Mouse (Mus musculus): ENCODE measurements at regions not wholly inside any gene's neighbourhood (a gene's known extent, or its start where the extent isn't known, plus 50 kb on each side); places are given as distances from the start of the nearest gene placed in this dataset.

- Histone ChIP-seq H3K4me1 (ENCODE audit: control insufficient read depth, insufficient read depth, low read length) (no peaks in the 10 kb centered on the region), H3K27ac (ENCODE audit: insufficient read depth, low read depth, low read length) (no peak overlapping the region), H3K36me3 (ENCODE audit: control insufficient read depth, insufficient read depth, low read length) (no peaks in the 10 kb centered on the region), H3K4me3 (ENCODE audit: insufficient read depth, low read depth, low read length) (no peak overlapping the region), H3K27me3 (replicated peaks; ENCODE audit: control insufficient read depth, insufficient read depth, low read length) (no peaks in the 10 kb centered on the region)
- DNase-seq, result no peak
- TF ChIP-seq CTCF (conservative IDR thresholded peaks at IDR 0.05; ENCODE audit: insufficient read depth, insufficient read length, low read depth, low read length) (no peak), POLR2A (IDR thresholded peaks at IDR 0.05; ENCODE audit: low read depth, low read length) (no peak)
- 85% methylated on average over 4 of the region's 4 CpGs for WGBS
Measured at GRCm38 (mm10) chr1:92776353-92776752, 55.1 kb upstream of the Gpc1 start.

GRCm38 (mm10) chr1:92775908-92776307, 55.5 kb upstream of the Gpc1 start:
- Histone ChIP-seq H3K36me3 (ENCODE audit: control insufficient read depth, insufficient read depth, low read length) (no peaks in the 10 kb centered on the region), H3K27ac (ENCODE audit: insufficient read depth, low read depth, low read length) (no peak overlapping the region), H3K4me1 (ENCODE audit: control insufficient read depth, insufficient read depth, low read length) (no peaks in the 10 kb centered on the region), H3K27me3 (replicated peaks; ENCODE audit: control insufficient read depth, insufficient read depth, low read length) (no peaks in the 10 kb centered on the region), H3K4me3 (ENCODE audit: insufficient read depth, low read depth, low read length) (no peak overlapping the region)
- 93% methylated on average over 3 of the region's 3 CpGs for WGBS
- TF ChIP-seq CTCF (conservative IDR thresholded peaks at IDR 0.05; ENCODE audit: insufficient read depth, insufficient read length, low read depth, low read length) (no peak), POLR2A (IDR thresholded peaks at IDR 0.05; ENCODE audit: low read depth, low read length) (no peak)
- no peak for DNase-seq

GRCm38 (mm10) chr1:92774743-92775692, 56.4 kb upstream of the Gpc1 start:
- TF ChIP-seq CTCF (conservative IDR thresholded peaks at IDR 0.05; ENCODE audit: insufficient read depth, insufficient read length, low read depth, low read length), result no peak
- no peak for TF ChIP-seq POLR2A (IDR thresholded peaks at IDR 0.05; ENCODE audit: low read depth, low read length)
- Histone ChIP-seq H3K4me3 (ENCODE audit: insufficient read depth, low read depth, low read length) (peak overlapping the region; percentile 14; the same call in 1 of the 2 replicates), H3K27me3 (replicated peaks; ENCODE audit: control insufficient read depth, insufficient read depth, low read length) (no peaks in the 10 kb centered on the region), H3K36me3 (ENCODE audit: control insufficient read depth, insufficient read depth, low read length) (no peaks in the 10 kb centered on the region), H3K4me1 (ENCODE audit: control insufficient read depth, insufficient read depth, low read length) (no peaks in the 10 kb centered on the region), H3K27ac (ENCODE audit: insufficient read depth, low read depth, low read length) (no peak overlapping the region)
- no peak for DNase-seq
- WGBS, result 17% methylated on average over 16 of the region's 16 CpGs

GRCm38 (mm10) chr1:92774006-92774405, 57.4 kb upstream of the Gpc1 start:
- DNase-seq, result no peak
- no peaks in the 10 kb centered on the region for H3K4me1 ChIP-seq (ENCODE audit: control insufficient read depth, insufficient read depth, low read length)
- H3K27ac ChIP-seq (ENCODE audit: insufficient read depth, low read depth, low read length), result no peak overlapping the region
- H3K36me3 ChIP-seq (ENCODE audit: control insufficient read depth, insufficient read depth, low read length), result no peaks in the 10 kb centered on the region
- TF ChIP-seq POLR2A (IDR thresholded peaks at IDR 0.05; ENCODE audit: low read depth, low read length), result no peak
- TF ChIP-seq CTCF (conservative IDR thresholded peaks at IDR 0.05; ENCODE audit: insufficient read depth, insufficient read length, low read depth, low read length), result no peak
- H3K4me3 ChIP-seq (ENCODE audit: insufficient read depth, low read depth, low read length), result no peak overlapping the region
- H3K27me3 ChIP-seq (replicated peaks; ENCODE audit: control insufficient read depth, insufficient read depth, low read length), result no peaks in the 10 kb centered on the region
- 57% methylated on average over 3 of the region's 3 CpGs for WGBS

- Histone ChIP-seq H3K27me3 (replicated peaks; ENCODE audit: control insufficient read depth, insufficient read depth, low read length) (no peaks in the 10 kb centered on the region), H3K4me1 (ENCODE audit: control insufficient read depth, insufficient read depth, low read length) (no peaks in the 10 kb centered on the region), H3K4me3 (ENCODE audit: insufficient read depth, low read depth, low read length) (no peak overlapping the region), H3K36me3 (ENCODE audit: control insufficient read depth, insufficient read depth, low read length) (no peaks in the 10 kb centered on the region), H3K27ac (ENCODE audit: insufficient read depth, low read depth, low read length) (no peak overlapping the region)
- TF ChIP-seq CTCF (conservative IDR thresholded peaks at IDR 0.05; ENCODE audit: insufficient read depth, insufficient read length, low read depth, low read length) (no peak), POLR2A (IDR thresholded peaks at IDR 0.05; ENCODE audit: low read depth, low read length) (no peak)
- DNase-seq, result no peak
- WGBS, result 87% methylated on average over 10 of the region's 10 CpGs
Measured at GRCm38 (mm10) chr1:92772784-92773113, 58.7 kb upstream of the Gpc1 start.

GRCm38 (mm10) chr1:92772101-92772783, 59.2 kb upstream of the Gpc1 start:
- DNase-seq, result no peak
- Histone ChIP-seq H3K27ac (ENCODE audit: insufficient read depth, low read depth, low read length) (no peak overlapping the region), H3K4me3 (ENCODE audit: insufficient read depth, low read depth, low read length) (no peak overlapping the region), H3K36me3 (ENCODE audit: control insufficient read depth, insufficient read depth, low read length) (no peaks in the 10 kb centered on the region), H3K27me3 (replicated peaks; ENCODE audit: control insufficient read depth, insufficient read depth, low read length) (no peaks in the 10 kb centered on the region), H3K4me1 (ENCODE audit: control insufficient read depth, insufficient read depth, low read length) (no peaks in the 10 kb centered on the region)
- TF ChIP-seq CTCF (conservative IDR thresholded peaks at IDR 0.05; ENCODE audit: insufficient read depth, insufficient read length, low read depth, low read length), result no peak
- WGBS, result 75% methylated on average over 9 of the region's 9 CpGs

GRCm38 (mm10) chr1:92769696-92770095, 61.7 kb upstream of the Gpc1 start:
- H3K4me3 ChIP-seq (ENCODE audit: insufficient read depth, low read depth, low read length), result no peak overlapping the region
- WGBS, result 48% methylated on average over 7 of the region's 7 CpGs

More at GRCm38 (mm10) chr1:92769696-92770095, 61.7 kb upstream of the Gpc1 start:
- DNase-seq, result no peak
- Histone ChIP-seq H3K27me3 (replicated peaks; ENCODE audit: control insufficient read depth, insufficient read depth, low read length) (no peaks in the 10 kb centered on the region), H3K36me3 (ENCODE audit: control insufficient read depth, insufficient read depth, low read length) (no peaks in the 10 kb centered on the region), H3K4me1 (ENCODE audit: control insufficient read depth, insufficient read depth, low read length) (no peaks in the 10 kb centered on the region), H3K27ac (ENCODE audit: insufficient read depth, low read depth, low read length) (no peak overlapping the region)
- no peak for TF ChIP-seq POLR2A (IDR thresholded peaks at IDR 0.05; ENCODE audit: low read depth, low read length)
- TF ChIP-seq CTCF (conservative IDR thresholded peaks at IDR 0.05; ENCODE audit: insufficient read depth, insufficient read length, low read depth, low read length), result no peak
